Mouse (Mus musculus): Measurements from ENCODE around the gene Dennd1b. TPM values are rescaled to one million over a fixed set of nuclear protein-coding genes. Genes with fewer than 3 reads are reported as not detected.

Gene Dennd1b
- total and polyA plus RNA-seq, 2 experiments from 2014 or later: 11.1 to 39.6 TPM

- TF ChIP-seq CTCF (IDR thresholded peaks at IDR 0.05; ENCODE audit: low read depth): no peak
- no peak for TF ChIP-seq EP300 (IDR thresholded peaks at IDR 0.05; ENCODE audit: low read depth)
- ATAC-seq (ENCODE audit: insufficient read depth, low read depth): no peak; the same call in 1 of the 2 replicates
- peaks cover 25% of the 10 kb centered on the region for H3K4me1 ChIP-seq (ENCODE audit: control insufficient read depth, insufficient read depth)
- H3K27me3 ChIP-seq (ENCODE audit: control insufficient read depth, insufficient read depth, low read length): no peaks in the 10 kb centered on the region
- DNase-seq (ENCODE audit: low spot score): peak; percentile 5
- no peaks in the 10 kb centered on the region for H3K36me3 ChIP-seq (replicated peaks; ENCODE audit: control insufficient read depth, insufficient read depth, low read length)
- peak overlapping the region; percentile 29; the same call in 1 of the 2 replicates for H3K4me2 ChIP-seq (ENCODE audit: low read depth, low read length)
- peak overlapping the region; percentile 82 for H3K27ac ChIP-seq (ENCODE audit: low read depth)
- no peaks in the 10 kb centered on the region for H3K9me3 ChIP-seq (replicated peaks; ENCODE audit: control insufficient read depth, low read length)
- 42% methylated on average over 5 of the region's 5 CpGs for WGBS
- H3K4me3 ChIP-seq (ENCODE audit: low read depth, low read length): no peak overlapping the region
- no peak overlapping the region; the same call in 1 of the 2 replicates for H3K9ac ChIP-seq (replicated peaks; ENCODE audit: low read depth, low read length)
Measured at GRCm38 (mm10) chr1:138982611-138983010, 19.4 kb downstream of the Dennd1b start.

DNA sequence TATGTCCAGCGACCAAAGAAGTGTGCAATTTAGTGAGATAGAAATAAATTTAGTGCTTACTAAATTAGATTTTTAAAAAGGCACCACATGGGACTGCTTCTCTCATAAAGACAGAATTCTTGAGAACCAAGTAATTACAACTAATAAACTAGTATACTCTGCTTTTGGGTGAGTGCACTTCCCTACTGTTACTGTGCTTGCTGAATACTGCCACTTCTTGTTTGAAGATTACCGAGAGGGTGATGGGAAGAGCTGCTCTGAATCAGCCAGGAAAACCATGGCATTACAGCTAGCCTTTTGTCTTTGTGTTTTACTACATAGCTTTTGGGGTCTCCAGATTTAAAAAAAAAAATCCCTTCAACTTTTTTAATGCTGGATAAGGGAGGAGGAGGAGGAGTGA lies 19.8 kb downstream of the Dennd1b start:
- H3K4me3 ChIP-seq (ENCODE audit: low read depth, low read length): peak overlapping the region; percentile 21
- H3K4me2 ChIP-seq (ENCODE audit: low read depth, low read length): peak overlapping the region; percentile 53
- H3K9ac ChIP-seq (replicated peaks; ENCODE audit: low read depth, low read length): no peak overlapping the region
- H3K36me3 ChIP-seq (replicated peaks; ENCODE audit: control insufficient read depth, insufficient read depth, low read length): no peaks in the 10 kb centered on the region
- H3K27ac ChIP-seq (ENCODE audit: low read depth): peak overlapping the region; percentile 82
- WGBS: 33% methylated on average over 2 of the region's 2 CpGs
- H3K27me3 ChIP-seq (ENCODE audit: control insufficient read depth, insufficient read depth, low read length): no peaks in the 10 kb centered on the region
- H3K4me1 ChIP-seq (ENCODE audit: control insufficient read depth, insufficient read depth): peaks cover 22% of the 10 kb centered on the region
- no peaks in the 10 kb centered on the region for H3K9me3 ChIP-seq (replicated peaks; ENCODE audit: control insufficient read depth, low read length)
- TF ChIP-seq CTCF (IDR thresholded peaks at IDR 0.05; ENCODE audit: low read depth) (no peak), EP300 (IDR thresholded peaks at IDR 0.05; ENCODE audit: low read depth) (no peak)
- ATAC-seq (ENCODE audit: insufficient read depth, low read depth) (no peak), DNase-seq (ENCODE audit: low spot score) (no peak)

DNA sequence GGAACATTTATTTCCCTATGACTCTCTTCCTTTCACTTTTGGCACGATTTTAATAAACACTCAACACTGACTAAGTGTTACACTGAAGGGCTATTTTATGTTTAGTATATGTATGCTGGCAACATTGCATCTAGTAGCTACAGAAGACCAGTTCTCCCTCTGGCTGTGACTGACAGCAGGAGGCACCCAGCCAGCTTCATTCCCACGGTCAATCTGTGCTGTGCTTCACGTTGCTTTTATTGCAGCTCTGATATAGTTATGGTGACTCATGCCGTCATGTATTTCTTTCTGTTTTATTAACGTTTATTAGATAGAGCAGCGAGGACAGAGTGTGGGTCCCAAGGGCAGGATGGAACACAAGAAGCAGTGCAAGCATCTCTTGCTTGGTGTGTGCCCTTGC lies 20.2 kb downstream of the Dennd1b start:
- Histone ChIP-seq H3K4me3 (ENCODE audit: low read depth, low read length) (peak overlapping the region; percentile 21), H3K36me3 (replicated peaks; ENCODE audit: control insufficient read depth, insufficient read depth, low read length) (no peaks in the 10 kb centered on the region), H3K9me3 (replicated peaks; ENCODE audit: control insufficient read depth, low read length) (no peaks in the 10 kb centered on the region), H3K27ac (ENCODE audit: low read depth) (peak overlapping the region; percentile 82), H3K27me3 (ENCODE audit: control insufficient read depth, insufficient read depth, low read length) (no peaks in the 10 kb centered on the region), H3K4me1 (ENCODE audit: control insufficient read depth, insufficient read depth) (peaks cover 22% of the 10 kb centered on the region), H3K9ac (replicated peaks; ENCODE audit: low read depth, low read length) (no peak overlapping the region; the same call in 1 of the 2 replicates), H3K4me2 (ENCODE audit: low read depth, low read length) (peak overlapping the region; percentile 53)
- ATAC-seq (ENCODE audit: insufficient read depth, low read depth) (peak; percentile 33), DNase-seq (ENCODE audit: low spot score) (peak; percentile 47)
- no peak for TF ChIP-seq EP300 (IDR thresholded peaks at IDR 0.05; ENCODE audit: low read depth)
- no peak for TF ChIP-seq CTCF (IDR thresholded peaks at IDR 0.05; ENCODE audit: low read depth)
- WGBS: 13% methylated on average over 6 of the region's 6 CpGs

DNA sequence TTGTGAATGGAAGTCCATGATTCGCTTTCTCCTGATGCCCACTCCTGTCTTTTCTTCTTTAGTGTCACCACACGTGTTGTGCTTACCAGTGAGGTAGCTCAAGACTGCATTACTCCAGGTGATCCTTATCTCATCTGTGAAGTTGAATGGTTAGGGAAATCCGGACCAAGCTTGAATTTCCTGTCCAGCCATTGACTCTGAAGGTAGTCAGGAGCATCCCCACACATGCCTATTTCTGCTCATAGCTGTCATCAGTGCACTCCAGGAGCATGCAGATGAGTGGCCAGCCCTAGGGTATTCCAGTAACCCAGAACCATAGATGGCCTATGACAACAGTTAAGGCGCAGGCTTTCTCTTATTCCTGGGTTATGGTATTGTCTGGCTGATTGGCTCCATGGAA lies 20.9 kb downstream of the Dennd1b start:
- no peak for TF ChIP-seq EP300 (IDR thresholded peaks at IDR 0.05; ENCODE audit: low read depth)
- TF ChIP-seq CTCF (IDR thresholded peaks at IDR 0.05; ENCODE audit: low read depth): no peak
- Histone ChIP-seq H3K9me3 (replicated peaks; ENCODE audit: control insufficient read depth, low read length) (no peaks in the 10 kb centered on the region), H3K27ac (ENCODE audit: low read depth) (peak overlapping the region; percentile 82), H3K36me3 (replicated peaks; ENCODE audit: control insufficient read depth, insufficient read depth, low read length) (no peaks in the 10 kb centered on the region), H3K4me2 (ENCODE audit: low read depth, low read length) (peak overlapping the region; percentile 53; the same call in 1 of the 2 replicates), H3K9ac (replicated peaks; ENCODE audit: low read depth, low read length) (no peak overlapping the region), H3K4me1 (ENCODE audit: control insufficient read depth, insufficient read depth) (peaks cover 22% of the 10 kb centered on the region), H3K4me3 (ENCODE audit: low read depth, low read length) (no peak overlapping the region), H3K27me3 (ENCODE audit: control insufficient read depth, insufficient read depth, low read length) (no peaks in the 10 kb centered on the region)
- 70% methylated on average over 4 of the region's 4 CpGs for WGBS
- no peak for DNase-seq (ENCODE audit: low spot score)
- peak; percentile 24; the same call in 1 of the 2 replicates for ATAC-seq (ENCODE audit: insufficient read depth, low read depth)

GRCm38 (mm10) chr1:138992384-138993138 lies 29.3 kb downstream of the Dennd1b start:
- Histone ChIP-seq H3K36me3 (replicated peaks; ENCODE audit: control insufficient read depth, insufficient read depth, low read length) (no peaks in the 10 kb centered on the region), H3K27me3 (ENCODE audit: control insufficient read depth, insufficient read depth, low read length) (no peaks in the 10 kb centered on the region), H3K4me3 (ENCODE audit: low read depth, low read length) (no peak overlapping the region), H3K27ac (ENCODE audit: low read depth) (no peak overlapping the region), H3K4me2 (ENCODE audit: low read depth, low read length) (no peak overlapping the region), H3K9me3 (replicated peaks; ENCODE audit: control insufficient read depth, low read length) (no peaks in the 10 kb centered on the region), H3K4me1 (ENCODE audit: control insufficient read depth, insufficient read depth) (0 out of 2 replicates have a peak, but pooled peaks cover 12% of the 10 kb centered on the region), H3K9ac (replicated peaks; ENCODE audit: low read depth, low read length) (no peak overlapping the region)
- 51% methylated on average over 5 of the region's 5 CpGs for WGBS
- TF ChIP-seq CTCF (IDR thresholded peaks at IDR 0.05; ENCODE audit: low read depth) (no peak), EP300 (IDR thresholded peaks at IDR 0.05; ENCODE audit: low read depth) (no peak)
- ATAC-seq (ENCODE audit: insufficient read depth, low read depth) (no peak), DNase-seq (ENCODE audit: low spot score) (peak; percentile 53)
